Mouse (Mus musculus): ENCODE measurements around the gene Nsun2. TPM values are rescaled to one million over a fixed set of nuclear protein-coding genes. Genes with fewer than 3 reads are reported as not detected.
A peak's percentile ranks its signal among the peaks of the same experiment; 100 is the strongest.

Gene Nsun2
- polyA plus RNA-seq, 1 experiment: 28.7 TPM

- peaks cover 3% of the 10 kb centered on the region; the same call in 1 of the 2 replicates for H3K4me1 ChIP-seq (ENCODE audit: control insufficient read depth, insufficient read depth, low read length)
- 22% methylated on average over 3 of the region's 3 CpGs for WGBS
- no peak overlapping the region for H3K4me3 ChIP-seq (replicated peaks; ENCODE audit: extremely low read depth, low read depth, low read length)
- no peak for DNase-seq
- TF ChIP-seq POLR2A (IDR thresholded peaks at IDR 0.05; ENCODE audit: borderline replicate concordance, extremely low read depth, low read depth, low read length): no peak
- peak; percentile 69 for TF ChIP-seq CTCF (IDR thresholded peaks at IDR 0.05; ENCODE audit: insufficient read depth, low read length)
Measured at GRCm38 (mm10) chr13:69545019-69545418, 11.5 kb downstream of the Nsun2 start.

- WGBS: 55% methylated on average over 16 of the region's 16 CpGs
- DNase-seq: no peak
- Histone ChIP-seq H3K4me3 (replicated peaks; ENCODE audit: extremely low read depth, low read depth, low read length) (no peak overlapping the region), H3K4me1 (ENCODE audit: control insufficient read depth, insufficient read depth, low read length) (no peaks in the 10 kb centered on the region)
- no peak for TF ChIP-seq POLR2A (IDR thresholded peaks at IDR 0.05; ENCODE audit: borderline replicate concordance, extremely low read depth, low read depth, low read length)
- TF ChIP-seq CTCF (IDR thresholded peaks at IDR 0.05; ENCODE audit: insufficient read depth, low read length): no peak
Measured at GRCm38 (mm10) chr13:69547488-69548180, 14.1 kb downstream of the Nsun2 start.

GRCm38 (mm10) chr13:69549980-69550379, 16.4 kb downstream of the Nsun2 start:
- TF ChIP-seq CTCF (IDR thresholded peaks at IDR 0.05; ENCODE audit: insufficient read depth, low read length) (no peak), POLR2A (IDR thresholded peaks at IDR 0.05; ENCODE audit: borderline replicate concordance, extremely low read depth, low read depth, low read length) (no peak)
- 41% methylated on average over 8 of the region's 8 CpGs for WGBS
- DNase-seq: no peak

GRCm38 (mm10) chr13:69550831-69551230, 17.3 kb downstream of the Nsun2 start:
- 83% methylated on average over 2 of the region's 2 CpGs for WGBS

More at GRCm38 (mm10) chr13:69549980-69550379, 16.4 kb downstream of the Nsun2 start:
- no peak overlapping the region for H3K4me3 ChIP-seq (replicated peaks; ENCODE audit: extremely low read depth, low read depth, low read length)
- no peaks in the 10 kb centered on the region for H3K4me1 ChIP-seq (ENCODE audit: control insufficient read depth, insufficient read depth, low read length)

GRCm38 (mm10) chr13:69553024-69553423, 19.5 kb downstream of the Nsun2 start:
- WGBS: 18% methylated on average over 5 of the region's 5 CpGs
- no peaks in the 10 kb centered on the region for H3K4me1 ChIP-seq (ENCODE audit: control insufficient read depth, insufficient read depth, low read length)
- no peak for DNase-seq
- no peak overlapping the region for H3K4me3 ChIP-seq (replicated peaks; ENCODE audit: extremely low read depth, low read depth, low read length)
- TF ChIP-seq CTCF (IDR thresholded peaks at IDR 0.05; ENCODE audit: insufficient read depth, low read length) (peak; percentile 85), POLR2A (IDR thresholded peaks at IDR 0.05; ENCODE audit: borderline replicate concordance, extremely low read depth, low read depth, low read length) (no peak)

More at GRCm38 (mm10) chr13:69550831-69551230, 17.3 kb downstream of the Nsun2 start:
- TF ChIP-seq CTCF (IDR thresholded peaks at IDR 0.05; ENCODE audit: insufficient read depth, low read length) (no peak), POLR2A (IDR thresholded peaks at IDR 0.05; ENCODE audit: borderline replicate concordance, extremely low read depth, low read depth, low read length) (no peak)
- Histone ChIP-seq H3K4me1 (ENCODE audit: control insufficient read depth, insufficient read depth, low read length) (no peaks in the 10 kb centered on the region), H3K4me3 (replicated peaks; ENCODE audit: extremely low read depth, low read depth, low read length) (no peak overlapping the region)
- no peak for DNase-seq

- no peaks in the 10 kb centered on the region for H3K4me1 ChIP-seq (ENCODE audit: control insufficient read depth, insufficient read depth, low read length)
- no peak overlapping the region for H3K4me3 ChIP-seq (replicated peaks; ENCODE audit: extremely low read depth, low read depth, low read length)
- WGBS: 63% methylated on average over 9 of the region's 9 CpGs
- DNase-seq: no peak
- no peak for TF ChIP-seq CTCF (IDR thresholded peaks at IDR 0.05; ENCODE audit: insufficient read depth, low read length)
- TF ChIP-seq POLR2A (IDR thresholded peaks at IDR 0.05; ENCODE audit: borderline replicate concordance, extremely low read depth, low read depth, low read length): no peak
Measured at GRCm38 (mm10) chr13:69554255-69554654, 20.7 kb downstream of the Nsun2 start.

- 22% methylated on average over 8 of the region's 8 CpGs for WGBS
- DNase-seq: no peak
- TF ChIP-seq CTCF (IDR thresholded peaks at IDR 0.05; ENCODE audit: insufficient read depth, low read length): no peak
- TF ChIP-seq POLR2A (IDR thresholded peaks at IDR 0.05; ENCODE audit: borderline replicate concordance, extremely low read depth, low read depth, low read length): no peak
- no peak overlapping the region for H3K4me3 ChIP-seq (replicated peaks; ENCODE audit: extremely low read depth, low read depth, low read length)
- no peaks in the 10 kb centered on the region for H3K4me1 ChIP-seq (ENCODE audit: control insufficient read depth, insufficient read depth, low read length)
Measured at GRCm38 (mm10) chr13:69555045-69555444, 21.5 kb downstream of the Nsun2 start.

GRCm38 (mm10) chr13:69555957-69556482, 22.5 kb downstream of the Nsun2 start:
- Histone ChIP-seq H3K4me1 (ENCODE audit: control insufficient read depth, insufficient read depth, low read length) (no peaks in the 10 kb centered on the region), H3K4me3 (replicated peaks; ENCODE audit: extremely low read depth, low read depth, low read length) (no peak overlapping the region)
- no peak for TF ChIP-seq POLR2A (IDR thresholded peaks at IDR 0.05; ENCODE audit: borderline replicate concordance, extremely low read depth, low read depth, low read length)
- no peak for TF ChIP-seq CTCF (IDR thresholded peaks at IDR 0.05; ENCODE audit: insufficient read depth, low read length)
- DNase-seq: no peak
- WGBS: 72% methylated on average over 6 of the region's 6 CpGs

GRCm38 (mm10) chr13:69556728-69557127, 23.2 kb downstream of the Nsun2 start:
- DNase-seq: no peak
- Histone ChIP-seq H3K4me3 (replicated peaks; ENCODE audit: extremely low read depth, low read depth, low read length) (no peak overlapping the region), H3K4me1 (ENCODE audit: control insufficient read depth, insufficient read depth, low read length) (no peaks in the 10 kb centered on the region)
- TF ChIP-seq POLR2A (IDR thresholded peaks at IDR 0.05; ENCODE audit: borderline replicate concordance, extremely low read depth, low read depth, low read length): no peak
- no peak for TF ChIP-seq CTCF (IDR thresholded peaks at IDR 0.05; ENCODE audit: insufficient read depth, low read length)

- DNase-seq: no peak
Measured at GRCm38 (mm10) chr13:69558098-69558660, 24.6 kb downstream of the Nsun2 start.

More at GRCm38 (mm10) chr13:69558098-69558660, 24.6 kb downstream of the Nsun2 start:
- TF ChIP-seq CTCF (IDR thresholded peaks at IDR 0.05; ENCODE audit: insufficient read depth, low read length): no peak
- no peak for TF ChIP-seq POLR2A (IDR thresholded peaks at IDR 0.05; ENCODE audit: borderline replicate concordance, extremely low read depth, low read depth, low read length)
- WGBS: 64% methylated on average over 6 of the region's 6 CpGs
- Histone ChIP-seq H3K4me3 (replicated peaks; ENCODE audit: extremely low read depth, low read depth, low read length) (no peak overlapping the region), H3K4me1 (ENCODE audit: control insufficient read depth, insufficient read depth, low read length) (no peaks in the 10 kb centered on the region)

All from lung, adult 2 months (tissue).